In genomic region chr4:56685123-56685522, GRCm38 (mm10) we compare ENCODE assay signal across 8 mouse cellular contexts. TPM values are rescaled to one million over a fixed set of nuclear protein-coding genes. Genes with fewer than 3 reads are reported as not detected.
DNase-seq lines count a peak whose midpoint lies in the region; ATAC-seq and TF ChIP-seq lines count a peak whose summit lies in the region.

No protein-coding gene starts in this region.

- peak; percentile 11 for DNase-seq in G1E (ENCODE audit: low spot score)
- DNase-seq in cerebellum, adult 11-12 months = peak; percentile 49
- DNase-seq in forebrain, postnatal 0 days = peak; percentile 88
- DNase-seq in heart, postnatal 36 days = peak; percentile 84 to 85
- DNase-seq in layer of hippocampus, adult 18-20 months (ENCODE audit: low spot score in 2 of 2) = peak; percentile 67 to 90
- peak; percentile 86 for DNase-seq in ovary, postnatal 14 days (ENCODE audit: low spot score)
- DNase-seq in thymus, postnatal 10 days (ENCODE audit: low spot score in 2 of 2) = peak; percentile 65 to 81

- TF ChIP-seq CTCF in G1E (IDR thresholded peaks at IDR 0.05; ENCODE audit: low read depth, low read length) = 0 out of 2 replicates have a peak, but pooled peaks have one; percentile 43
- peak; percentile 92 for TF ChIP-seq CTCF in forebrain, postnatal 0 days (IDR thresholded peaks at IDR 0.05; ENCODE audit: low read depth)

- H3K27ac ChIP-seq in forebrain, postnatal 0 days (ENCODE audit: low read depth, low read length) = no peak overlapping the region
- no peak overlapping the region for H3K27ac ChIP-seq in lung, embryonic 16.5 days (ENCODE audit: low read length)

- H3K36me3 ChIP-seq in G1E (replicated peaks) = no peaks in the 10 kb centered on the region
- no peaks in the 10 kb centered on the region for H3K36me3 ChIP-seq in forebrain, postnatal 0 days (ENCODE audit: insufficient read depth)
- H3K36me3 ChIP-seq in lung, embryonic 16.5 days (ENCODE audit: control insufficient read depth, insufficient read depth, low read length) = no peaks in the 10 kb centered on the region

- no peak; the same call in 1 of the 2 replicates for ATAC-seq in G1E (ENCODE audit: extremely low read depth, insufficient number of reproducible peaks, low FRiP score, poor library complexity, severe bottlenecking)
- peak; percentile 82 for ATAC-seq in forebrain, postnatal 0 days
- ATAC-seq in lung, embryonic 16.5 days (ENCODE audit: low read depth) = peak; percentile 85

- no peaks in the 10 kb centered on the region for H3K27me3 ChIP-seq in G1E (ENCODE audit: insufficient read depth, low read length)
- no peaks in the 10 kb centered on the region for H3K27me3 ChIP-seq in forebrain, postnatal 0 days (ENCODE audit: insufficient read depth, low read length)
- peaks cover 6% of the 10 kb centered on the region; the same call in 1 of the 2 replicates for H3K27me3 ChIP-seq in lung, embryonic 16.5 days (ENCODE audit: control insufficient read depth, insufficient read depth, low read depth, low read length)

- peak overlapping the region; percentile 11; the same call in 1 of the 2 replicates for H3K4me2 ChIP-seq in forebrain, postnatal 0 days (ENCODE audit: low read depth)
- H3K4me2 ChIP-seq in lung, embryonic 16.5 days (ENCODE audit: low read depth, low read length) = peak overlapping the region; percentile 34

- intact Hi-C loops in heart, postnatal 36 days (cut with DNase I) = loop anchor here (2.0 to 10.0 kb wide), 3 partner anchors 192 to 1440 kb away; no protein-coding TSS in a partner anchor

- no peak overlapping the region for H3K4me3 ChIP-seq in G1E (ENCODE audit: low read depth, low read length)
- no peak overlapping the region for H3K4me3 ChIP-seq in forebrain, postnatal 0 days (ENCODE audit: low read depth, low read length)
- 0 out of 2 replicates have a peak overlapping the region, but pooled peaks have one; percentile 12 for H3K4me3 ChIP-seq in lung, embryonic 16.5 days (ENCODE audit: low read length)

- H3K9ac ChIP-seq in forebrain, postnatal 0 days = no peak overlapping the region
- H3K9ac ChIP-seq in lung, embryonic 16.5 days (ENCODE audit: low read length) = no peak overlapping the region

- no peaks in the 10 kb centered on the region; the same call in 1 of the 2 replicates for H3K9me3 ChIP-seq in G1E (replicated peaks)
- H3K9me3 ChIP-seq in forebrain, postnatal 0 days (ENCODE audit: low read length) = no peaks in the 10 kb centered on the region
- no peaks in the 10 kb centered on the region for H3K9me3 ChIP-seq in lung, embryonic 16.5 days (ENCODE audit: control insufficient read depth, low read length)

- H3K4me1 ChIP-seq in G1E (ENCODE audit: insufficient read depth, low read depth, low read length) = no peaks in the 10 kb centered on the region
- H3K4me1 ChIP-seq in forebrain, postnatal 0 days (ENCODE audit: insufficient read depth) = no peaks in the 10 kb centered on the region
- H3K4me1 ChIP-seq in lung, embryonic 16.5 days (replicated peaks; ENCODE audit: control insufficient read depth, insufficient read depth, low read length) = peaks cover 4% of the 10 kb centered on the region; the same call in 1 of the 2 replicates

- WGBS in forebrain, postnatal 0 days = 7% methylated on average over 9 of the region's 9 CpGs
- WGBS in lung, embryonic 16.5 days = 0% methylated on average over 9 of the region's 9 CpGs

RNA-seq across cellular contexts. Expression of gene Gm26657, which starts 54.7 kb away (rescaled TPM):
- total RNA-seq in G1E (2014; fragmentation: Nextera tagmentation) (not detected in 2 replicates), G1E (2017) (not detected in 2 replicates)
- not detected in 2 replicates for polyA plus RNA-seq in G1E (2012)
- total RNA-seq in forebrain, postnatal 0 days (2014; rRNA removed) = not detected in 2 replicates
- polyA plus RNA-seq in forebrain, postnatal 0 days (2015; fragmentation: Nextera tagmentation; extraction: Ambion mirVana) = not detected in 2 replicates
- total RNA-seq in heart, postnatal 36 days (2021) = not detected
- not detected for total RNA-seq in layer of hippocampus, adult 18-20 months (2021)
- polyA plus RNA-seq in lung, embryonic 16.5 days (2015; fragmentation: Nextera tagmentation; extraction: Ambion mirVana) = not detected in 2 replicates

RNA-seq across cellular contexts. Expression of gene Actl7b, which starts 56.1 kb away (rescaled TPM):
- not detected in 2 replicates for total RNA-seq in G1E (2014; fragmentation: Nextera tagmentation)
- not detected in 2 replicates for total RNA-seq in G1E (2017)
- 0.03 TPM in 1 of 2 replicates, not detected in the other for polyA plus RNA-seq in G1E (2012)
- total RNA-seq in forebrain, postnatal 0 days (2014; rRNA removed) = 0.23 and 0.67 TPM in 2 replicates
- not detected in 2 replicates for polyA plus RNA-seq in forebrain, postnatal 0 days (2015; fragmentation: Nextera tagmentation; extraction: Ambion mirVana)
- total RNA-seq in heart, postnatal 36 days (2021) = not detected
- total RNA-seq in layer of hippocampus, adult 18-20 months (2021) = not detected
- not detected in 2 replicates for polyA plus RNA-seq in lung, embryonic 16.5 days (2015; fragmentation: Nextera tagmentation; extraction: Ambion mirVana)

RNA-seq across cellular contexts. Expression of gene Actl7a, which starts 58.1 kb away (rescaled TPM):
- total RNA-seq in G1E (2014; fragmentation: Nextera tagmentation) = not detected in 2 replicates
- 0.11 TPM in 1 of 2 replicates, not detected in the other for total RNA-seq in G1E (2017)
- polyA plus RNA-seq in G1E (2012) = not detected in 2 replicates
- not detected in 2 replicates for total RNA-seq in forebrain, postnatal 0 days (2014; rRNA removed)
- not detected in 2 replicates for polyA plus RNA-seq in forebrain, postnatal 0 days (2015; fragmentation: Nextera tagmentation; extraction: Ambion mirVana)
- total RNA-seq in heart, postnatal 36 days (2021) = not detected
- not detected for total RNA-seq in layer of hippocampus, adult 18-20 months (2021)
- polyA plus RNA-seq in lung, embryonic 16.5 days (2015; fragmentation: Nextera tagmentation; extraction: Ambion mirVana) = not detected in 2 replicates

Comparison
In these comparisons a context has a peak if more than half of its experiments do, and no peak if none do; other contexts are left out.
1. DNase-seq: peak in every context shown above with its lines; median percentile 88 in forebrain, postnatal 0 days; 86 in ovary, postnatal 14 days; 84 in heart, postnatal 36 days; 78 in layer of hippocampus, adult 18-20 months; 73 in thymus, postnatal 10 days; 49 in cerebellum, adult 11-12 months; 11 in G1E.